Mouse (Mus musculus) liver, embryonic 11.5 days (tissue): ENCODE measurements around the gene Slc16a10. TPM values are rescaled to one million over a fixed set of nuclear protein-coding genes. Genes with fewer than 3 reads are reported as not detected.

ENCODE experiments used
- ATAC-seq: fragments of 200-750 bp; cut with Nextera tagmentation; replicated peaks from 2 replicates; pipeline ENCODE4 v1.8.0; 2017; ENCODE audit warnings: moderate number of reproducible peaks, mild to moderate bottlenecking, moderate TSS enrichment, moderate library complexity; ENCODE audit not compliant: low FRiP score
- DNase-seq: peaks from one replicate; pipeline ENCODE4 v3.0.0-alpha.2; 2017; ENCODE audit warnings: low spot score
- H3K27ac ChIP-seq: fragments of 300-500 bp; sonication (generic); 2 replicates; pipeline ENCODE4 v1.5.1; 2014; ENCODE audit warnings: mild to moderate bottlenecking, low read depth, low read length, control low read depth
- H3K27me3 ChIP-seq: fragments of 300-500 bp; sonication (generic); replicated peaks from 2 replicates; pipeline ENCODE4 v1.6.1; 2014; ENCODE audit warnings: low read length, mixed read lengths; ENCODE audit not compliant: control insufficient read depth, insufficient read depth
- H3K36me3 ChIP-seq: fragments of 300-500 bp; sonication (generic); 2 replicates; pipeline ENCODE4 v1.6.1; 2014; ENCODE audit warnings: mild to moderate bottlenecking, low read length, moderate library complexity, mixed read lengths; ENCODE audit not compliant: control insufficient read depth, insufficient read depth
- H3K4me1 ChIP-seq: fragments of 300-500 bp; sonication (generic); replicated peaks from 2 replicates; pipeline ENCODE4 v1.6.1; 2014; ENCODE audit warnings: low read length, mixed read lengths; ENCODE audit not compliant: control insufficient read depth, insufficient read depth
- H3K4me2 ChIP-seq: fragments of 300-500 bp; sonication (generic); 2 replicates; pipeline ENCODE4 v1.6.1; 2014; ENCODE audit warnings: mild to moderate bottlenecking, control low read depth, moderate library complexity
- H3K4me3 ChIP-seq: fragments of 300-500 bp; sonication (generic); 2 replicates; pipeline ENCODE4 v1.5.1; 2014; ENCODE audit warnings: low read depth, low read length, control low read depth
- H3K9ac ChIP-seq: fragments of 300-500 bp; sonication (generic); 2 replicates; pipeline ENCODE4 v1.6.1; 2014; ENCODE audit warnings: low read depth, low read length, control low read depth
- H3K9me3 ChIP-seq: fragments of 300-500 bp; sonication (generic); 2 replicates; pipeline ENCODE4 v1.6.1; 2016; ENCODE audit warnings: low read length, inconsistent platforms, mixed read lengths; ENCODE audit not compliant: control insufficient read depth
- WGBS: fragments of 180-500 bp; shearing (Covaris S2); extraction: QIAGEN DNeasy Blood & Tissue Kit; methylation state at CpG from one replicate; pipeline ENCODE4 v1.1.7; 2014; 5-methylcytosine and 5-hydroxymethylcytosine counted together
- polyA plus RNA-seq: library from polyadenylated mRNA; unstranded; fragments of >200 nt; fragmentation: Nextera tagmentation; extraction: Ambion mirVana; gene quantifications from 2 replicates; pipeline ENCODE4 v1.2.1, GENCODE M21; 2014

Gene Slc16a10
- polyA plus RNA-seq, 1 experiment from 2014 or later = 46.9 TPM

GRCm38 (mm10) chr10:40129134-40129533 is 12.9 kb downstream of the Slc16a10 start:
- DNase-seq = no peak
- H3K4me3 ChIP-seq = no peak overlapping the region
- ATAC-seq = no peak
- no peaks in the 10 kb centered on the region for H3K36me3 ChIP-seq
- H3K27me3 ChIP-seq = no peaks in the 10 kb centered on the region
- H3K27ac ChIP-seq = peak overlapping the region; percentile 8; the same call in 1 of the 2 replicates
- H3K9ac ChIP-seq = no peak overlapping the region
- no peak overlapping the region for H3K4me2 ChIP-seq
- no peaks in the 10 kb centered on the region for H3K9me3 ChIP-seq
- H3K4me1 ChIP-seq = peaks cover 41% of the 10 kb centered on the region

- H3K4me1 ChIP-seq = peaks cover 39% of the 10 kb centered on the region
- DNase-seq = no peak
- no peak overlapping the region for H3K4me2 ChIP-seq
- H3K36me3 ChIP-seq = no peaks in the 10 kb centered on the region
- no peaks in the 10 kb centered on the region for H3K9me3 ChIP-seq
- ATAC-seq = no peak
- no peaks in the 10 kb centered on the region for H3K27me3 ChIP-seq
- WGBS = 63% methylated on average over 7 of the region's 7 CpGs
- H3K9ac ChIP-seq = no peak overlapping the region
- no peak overlapping the region for H3K4me3 ChIP-seq
- H3K27ac ChIP-seq = peak overlapping the region; percentile 38; the same call in 1 of the 2 replicates
Measured at GRCm38 (mm10) chr10:40128497-40128896, 13.6 kb downstream of the Slc16a10 start.

- H3K27me3 ChIP-seq = no peaks in the 10 kb centered on the region
- H3K4me3 ChIP-seq = 0 out of 2 replicates have a peak overlapping the region, but pooled peaks have one; percentile 11
- no peaks in the 10 kb centered on the region for H3K36me3 ChIP-seq
- WGBS = 39% methylated on average over 9 of the region's 9 CpGs
- no peak overlapping the region for H3K9ac ChIP-seq
- peak overlapping the region; percentile 84 for H3K27ac ChIP-seq
- H3K4me2 ChIP-seq = peak overlapping the region; percentile 60
- DNase-seq (no peak), ATAC-seq (peak; percentile 99)
- peaks cover 20% of the 10 kb centered on the region for H3K4me1 ChIP-seq
- H3K9me3 ChIP-seq = no peaks in the 10 kb centered on the region
Measured at GRCm38 (mm10) chr10:40125200-40125599, 16.9 kb downstream of the Slc16a10 start.

- no peaks in the 10 kb centered on the region for H3K36me3 ChIP-seq
- DNase-seq = no peak
Measured at GRCm38 (mm10) chr10:40124570-40124969, 17.5 kb downstream of the Slc16a10 start.

GRCm38 (mm10) chr10:40124096-40124495 is 18.0 kb downstream of the Slc16a10 start:
- no peak overlapping the region for H3K4me3 ChIP-seq
- peaks cover 18% of the 10 kb centered on the region for H3K4me1 ChIP-seq
- no peak overlapping the region for H3K27ac ChIP-seq
- DNase-seq = no peak
- H3K4me2 ChIP-seq = no peak overlapping the region
- ATAC-seq = no peak
- no peaks in the 10 kb centered on the region for H3K9me3 ChIP-seq
- H3K27me3 ChIP-seq = no peaks in the 10 kb centered on the region
- H3K9ac ChIP-seq = no peak overlapping the region
- H3K36me3 ChIP-seq = no peaks in the 10 kb centered on the region
- 87% methylated on average over 2 of the region's 2 CpGs for WGBS

More at GRCm38 (mm10) chr10:40124570-40124969, 17.5 kb downstream of the Slc16a10 start:
- H3K4me1 ChIP-seq = peaks cover 18% of the 10 kb centered on the region
- 61% methylated on average over 4 of the region's 4 CpGs for WGBS
- H3K4me3 ChIP-seq = no peak overlapping the region
- no peak overlapping the region for H3K9ac ChIP-seq
- peak overlapping the region; percentile 84 for H3K27ac ChIP-seq
- no peaks in the 10 kb centered on the region for H3K27me3 ChIP-seq
- H3K9me3 ChIP-seq = no peaks in the 10 kb centered on the region
- no peak for ATAC-seq
- peak overlapping the region; percentile 60 for H3K4me2 ChIP-seq

- DNase-seq (no peak), ATAC-seq (no peak)
- Histone ChIP-seq H3K4me2 (no peak overlapping the region), H3K36me3 (no peaks in the 10 kb centered on the region), H3K27ac (no peak overlapping the region), H3K4me3 (no peak overlapping the region), H3K9me3 (no peaks in the 10 kb centered on the region), H3K27me3 (no peaks in the 10 kb centered on the region), H3K9ac (no peak overlapping the region), H3K4me1 (peaks cover 5% of the 10 kb centered on the region; the same call in 1 of the 2 replicates)
- 87% methylated on average over 3 of the region's 3 CpGs for WGBS
Measured at GRCm38 (mm10) chr10:40119466-40119865, 22.6 kb downstream of the Slc16a10 start.

GRCm38 (mm10) chr10:40118743-40119387 is 23.2 kb downstream of the Slc16a10 start:
- Histone ChIP-seq H3K4me2 (no peak overlapping the region), H3K4me3 (no peak overlapping the region), H3K4me1 (peaks cover 1% of the 10 kb centered on the region; the same call in 1 of the 2 replicates), H3K9ac (no peak overlapping the region), H3K9me3 (no peaks in the 10 kb centered on the region), H3K27ac (no peak overlapping the region), H3K36me3 (no peaks in the 10 kb centered on the region), H3K27me3 (no peaks in the 10 kb centered on the region)
- ATAC-seq = no peak
- 84% methylated on average over 5 of the region's 5 CpGs for WGBS
- DNase-seq = no peak

- no peaks in the 10 kb centered on the region for H3K27me3 ChIP-seq
- H3K4me1 ChIP-seq = 0 out of 2 replicates have a peak, but pooled peaks cover 7% of the 10 kb centered on the region
- no peaks in the 10 kb centered on the region for H3K9me3 ChIP-seq
- no peak for ATAC-seq
- 78% methylated on average over 7 of the region's 7 CpGs for WGBS
- no peak for DNase-seq
- no peak overlapping the region for H3K27ac ChIP-seq
- no peak overlapping the region for H3K4me2 ChIP-seq
- no peak overlapping the region for H3K9ac ChIP-seq
- H3K4me3 ChIP-seq = no peak overlapping the region
- H3K36me3 ChIP-seq = no peaks in the 10 kb centered on the region
Measured at GRCm38 (mm10) chr10:40113517-40114085, 28.5 kb downstream of the Slc16a10 start.

GRCm38 (mm10) chr10:40112256-40112655 is 29.8 kb downstream of the Slc16a10 start:
- Histone ChIP-seq H3K36me3 (no peaks in the 10 kb centered on the region), H3K4me1 (0 out of 2 replicates have a peak, but pooled peaks cover 7% of the 10 kb centered on the region), H3K27ac (no peak overlapping the region), H3K27me3 (no peaks in the 10 kb centered on the region), H3K4me2 (no peak overlapping the region), H3K4me3 (no peak overlapping the region), H3K9me3 (no peaks in the 10 kb centered on the region), H3K9ac (no peak overlapping the region)
- WGBS = 87% methylated on average over 10 of the region's 10 CpGs
- ATAC-seq = no peak
- no peak for DNase-seq
